20 mouse cellular contexts compared by ENCODE assay signal in genomic region chr16:31803644-31804043, GRCm38 (mm10).
"Had no signal": no experiment of that assay in that cellular context is flagged by ENCODE, and none has a peak within 500 bp of the region (broad histone marks: within the 10 kb centered on the region; RNA-seq: fewer than 3 reads in every experiment).

No protein-coding gene starts in this region.

- H3K27ac ChIP-seq: kidney, embryonic 15.5 days; limb, embryonic 10.5 days; limb, embryonic 13.5 days; liver, embryonic 13.5 days; midbrain, embryonic 10.5 days; midbrain, embryonic 13.5 days; stomach, postnatal 0 days had no signal

- DNase-seq: kidney, adult 2 months; kidney, postnatal 10 days; kidney, postnatal 36 days; liver; liver, embryonic 13.5 days; lung, embryonic 14.5 days; lung, postnatal 36 days; thymus, adult 2 months; thymus, postnatal 14 days; thymus, postnatal 4 days had no signal

- H3K27me3 ChIP-seq: kidney, embryonic 15.5 days; limb, embryonic 13.5 days; liver, embryonic 13.5 days; midbrain, embryonic 13.5 days had no signal

- ATAC-seq: intestine, postnatal 0 days; lung, postnatal 0 days; midbrain, embryonic 13.5 days; midbrain, embryonic 16.5 days had no signal

- H3K4me1 ChIP-seq: kidney, embryonic 15.5 days; limb, embryonic 10.5 days; limb, embryonic 13.5 days; liver, embryonic 13.5 days; midbrain, embryonic 10.5 days; midbrain, embryonic 13.5 days had no signal

- H3K9me3 ChIP-seq: kidney, embryonic 15.5 days; limb, embryonic 10.5 days; limb, embryonic 13.5 days; liver, embryonic 13.5 days; midbrain, embryonic 10.5 days; midbrain, embryonic 13.5 days had no signal

- H3K9ac ChIP-seq: kidney, embryonic 15.5 days; limb, embryonic 13.5 days; liver, embryonic 13.5 days; lung, embryonic 14.5 days; midbrain, embryonic 13.5 days had no signal

- H3K4me2 ChIP-seq: kidney, embryonic 15.5 days; limb, embryonic 13.5 days; liver, embryonic 13.5 days; lung, embryonic 14.5 days; midbrain, embryonic 13.5 days had no signal

- H3K4me3 ChIP-seq: kidney, embryonic 15.5 days; limb, embryonic 10.5 days; limb, embryonic 13.5 days; liver, embryonic 13.5 days; midbrain, embryonic 10.5 days; midbrain, embryonic 13.5 days; myocyte had no signal
